Mouse (Mus musculus) erythroblast, embryonic 14.5 days (primary cell): ENCODE measurements around the gene Slc44a4.
"Not testable (repeated sequence)": the region's sequence is repeated elsewhere in the genome, so short reads cannot be mapped to it uniquely, and the experiment has no call there.

ENCODE experiments used
- GATA1 ChIP-seq: IDR thresholded peaks from 2 replicates; pipeline ENCODE4 v1.6.1; 2012; ENCODE audit warnings: low read length, inconsistent platforms, mixed read lengths
- TAL1 ChIP-seq: IDR thresholded peaks from 3 replicates; pipeline ENCODE4 v1.6.1; 2012; ENCODE audit warnings: low read length, inconsistent platforms, mixed read lengths

GRCm38 (mm10) chr17:34971694-34972068 is 57.4 kb downstream of the Slc44a4 start:
- TF ChIP-seq GATA1, TAL1: not testable (repeated sequence)
